Mouse (Mus musculus): ENCODE results near the gene Serpina1b. TPM values are rescaled to one million over a fixed set of nuclear protein-coding genes. Genes with fewer than 3 reads are reported as not detected.

Serpina1b gene
- under 1 TPM in 1 of 2 experiments, not detected in 1; 0.47 TPM for total RNA-seq (2023)

GRCm38 (mm10) chr12:103830273-103830672 is at the start of gene Serpina1b:
Serpina1b (minus strand) TSS chr12:103830373.

GRCm38 (mm10) chr12:103863101-103863974 is 33.2 kb upstream of the Serpina1b start, which contains the start of gene Serpina1a:
Serpina1a (minus strand) TSS chr12:103863562.

GRCm38 (mm10) chr12:103773246-103773851 is 56.8 kb downstream of the Serpina1b start, which contains the start of gene Serpina1d:
Serpina1d (minus strand) TSS chr12:103773592.

GRCm38 (mm10) chr12:103695429-103695828 is 134.7 kb downstream of the Serpina1b start, which contains the start of gene Serpina1f:
Serpina1f (minus strand) TSS chr12:103695529.

Other genes with a start within 250 kb of the Serpina1b start
- under 1 TPM in 1 of 2 experiments, not detected in 1; 0.29 TPM for gene Serpina10, start 198.9 kb downstream of the Serpina1b start, total RNA-seq (2023)
- not detected for gene Serpina6, start 173.2 kb downstream of the Serpina1b start, total RNA-seq (2023)
- gene Serpina16, start 154.2 kb downstream of the Serpina1b start, total RNA-seq (2023): not detected
- not detected for gene Serpina1f, start 134.8 kb downstream of the Serpina1b start, total RNA-seq (2023)
- 1 to 10 TPM in 1 of 2 experiments, under 1 TPM in 1; 0.89 to 1.1 TPM for gene Serpina1d, start 56.8 kb downstream of the Serpina1b start, total RNA-seq (2023)
- not detected for gene Serpina1a, start 33.2 kb upstream of the Serpina1b start, total RNA-seq (2023)
- gene Serpina1c, start 74.5 kb upstream of the Serpina1b start, total RNA-seq (2023): under 1 TPM; 0.31 to 0.37 TPM
- not detected for gene Serpina1e, start 128.6 kb upstream of the Serpina1b start, total RNA-seq (2023)
- under 1 TPM in 1 of 2 experiments, not detected in 1; 0.78 TPM for gene Serpina11, start 159.6 kb upstream of the Serpina1b start, total RNA-seq (2023)
- not detected for gene Serpina9, start 183.4 kb upstream of the Serpina1b start, total RNA-seq (2023)
- gene Serpina12, start 214.1 kb upstream of the Serpina1b start, total RNA-seq (2023): not detected